Comparison of ENCODE assay signal across 24 mouse cellular contexts in the genomic region with DNA sequence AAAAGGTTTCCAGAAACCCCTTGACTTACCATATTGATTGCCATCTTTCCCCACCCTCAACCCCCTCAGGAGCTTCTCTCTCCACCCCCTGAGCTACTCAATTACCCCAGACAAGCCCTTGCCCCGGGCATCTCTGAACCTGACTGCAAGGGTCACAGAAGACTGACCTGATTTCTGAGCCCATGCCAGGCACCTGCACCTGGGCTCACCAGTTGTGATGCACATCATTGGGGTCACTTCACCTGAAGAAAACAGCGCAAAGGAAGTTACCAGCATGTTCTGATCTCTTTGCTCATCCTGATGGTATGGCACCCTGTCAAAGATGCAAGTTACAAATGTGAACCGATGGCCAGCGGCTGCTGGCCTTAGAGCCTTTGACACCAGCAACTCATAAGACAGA. TPM values are rescaled to one million over a fixed set of nuclear protein-coding genes. Genes with fewer than 3 reads are reported as not detected.
"Had no signal": no experiment of that assay in that cellular context is flagged by ENCODE, and none has a peak within 500 bp of the region (broad histone marks: within the 10 kb centered on the region; RNA-seq: fewer than 3 reads in every experiment).

No protein-coding gene starts in this region.

- H3K36me3 ChIP-seq: heart, embryonic 10.5 days; heart, embryonic 12.5 days; hindbrain, embryonic 10.5 days; hindbrain, embryonic 12.5 days; intestine, embryonic 15.5 days; limb, embryonic 10.5 days; limb, embryonic 12.5 days; liver, embryonic 13.5 days; liver, embryonic 15.5 days had no signal

- H3K27ac ChIP-seq: intestine, embryonic 15.5 days; kidney, postnatal 0 days; layer of hippocampus, adult 2 months; left cerebral cortex, adult 2 months; limb, embryonic 10.5 days; limb, embryonic 12.5 days; liver, embryonic 13.5 days; liver, embryonic 15.5 days had no signal

- H3K9me3 ChIP-seq: heart, embryonic 10.5 days; heart, embryonic 12.5 days; hindbrain, embryonic 10.5 days; hindbrain, embryonic 12.5 days; intestine, embryonic 15.5 days; limb, embryonic 10.5 days; limb, embryonic 12.5 days; liver, embryonic 13.5 days; liver, embryonic 15.5 days had no signal

- H3K9ac ChIP-seq: intestine, embryonic 15.5 days; limb, embryonic 12.5 days; liver, embryonic 13.5 days; liver, embryonic 15.5 days had no signal

- DNase-seq: gastrocnemius, adult 2 months; gastrocnemius, postnatal 10 days; gastrocnemius, postnatal 25 days; heart, adult 18-20 months; heart, postnatal 10 days; heart, postnatal 4 days; kidney, adult 18-20 months; kidney, adult 8-10 months; kidney, postnatal 25 days; kidney, postnatal 4 days; liver; liver, embryonic 13.5 days had no signal

RNA-seq across cellular contexts. Expression of gene Wnk2, which starts 0.9 kb away (rescaled TPM):
- polyA plus RNA-seq: inflammation-experienced regulatory T-cells, adult 6 months had no signal
